Mouse (Mus musculus): ENCODE data around the gene Rbbp4.

GRCm38 (mm10) chr4:129326191-129326590 lies 9.0 kb downstream of the Rbbp4 start:
- no peak for TF ChIP-seq CTCF (IDR thresholded peaks at IDR 0.05; ENCODE audit: control insufficient read depth, insufficient read depth, low read length)
- TF ChIP-seq POLR2A (IDR thresholded peaks at IDR 0.05; ENCODE audit: borderline replicate concordance, control insufficient read depth, low read depth, low read length): no peak

All from bone marrow, adult 2 months (tissue).